Mouse (Mus musculus): ENCODE results near the gene Dclre1a. TPM values are rescaled to one million over a fixed set of nuclear protein-coding genes. Genes with fewer than 3 reads are reported as not detected.

The Dclre1a gene
- total RNA-seq, 4 experiments from 2014 or later, result 5.3 to 9.8 (median 7.7) TPM

DNA sequence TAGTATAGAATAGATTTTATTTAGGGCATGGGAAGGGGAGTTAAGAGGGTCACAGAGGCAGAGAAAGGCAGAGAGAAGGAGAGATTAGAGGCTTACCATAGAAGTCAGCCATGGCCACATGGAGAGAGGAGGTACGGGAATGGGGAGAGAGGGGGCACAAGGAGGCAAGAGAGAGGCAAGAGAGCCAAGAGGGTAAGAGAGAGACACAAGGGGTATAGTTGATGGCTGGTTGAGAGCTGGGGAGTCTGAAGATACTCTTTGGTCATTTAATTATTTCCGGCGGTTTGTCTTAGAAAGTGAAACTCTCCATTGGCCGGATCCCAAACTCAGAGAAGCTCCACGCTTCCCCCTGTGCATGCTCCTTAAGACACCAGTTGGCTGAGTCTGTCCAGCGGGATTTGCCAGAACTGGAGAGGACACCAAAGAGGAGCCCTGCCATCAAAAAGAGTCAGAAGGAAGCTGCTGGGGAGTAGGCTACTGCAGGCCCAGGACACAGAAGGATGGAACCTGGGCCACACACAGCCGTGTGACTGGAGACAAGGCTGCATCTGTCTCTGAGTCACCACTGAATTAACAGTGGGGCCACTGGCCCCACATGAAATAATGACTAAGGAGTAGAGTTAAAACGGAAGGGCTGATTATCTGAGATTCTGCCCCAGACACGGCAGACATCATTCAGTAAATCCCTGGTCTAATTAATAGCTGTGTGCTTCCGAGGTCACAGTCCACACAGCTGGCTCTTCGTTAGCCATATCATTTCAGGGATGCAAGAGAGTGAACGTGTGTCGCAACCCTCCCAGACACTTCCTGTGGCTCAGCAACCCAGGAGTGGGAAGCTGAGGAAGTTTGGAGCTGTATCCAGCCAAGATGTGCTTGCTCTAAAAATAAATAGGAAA lies 62.4 kb downstream of the Dclre1a start:
- no peak for DNase-seq (ENCODE audit: low spot score in 2 of 2)

GRCm38 (mm10) chr19:56484630-56485375 lies 63.2 kb downstream of the Dclre1a start:
- DNase-seq (ENCODE audit: low spot score in 2 of 2), result no peak

Other genes starting within 250 kb of the Dclre1a start
- gene Nrap, start 158.2 kb downstream of the Dclre1a start, total RNA-seq (2022), result under 1 TPM; 0.12 to 0.25 (median 0.23) TPM
- gene Casp7, start 151.1 kb downstream of the Dclre1a start, total RNA-seq (2022), result 1 to 10 TPM; 2.0 to 5.0 (median 3.6) TPM
- under 1 TPM; 0.18 to 0.50 (median 0.28) TPM for gene Plekhs1, start 86.6 kb downstream of the Dclre1a start, total RNA-seq (2022)
- gene Nhlrc2, start within 50 bp of the Dclre1a start, total RNA-seq (2022), result 10 to 100 TPM; 13.8 to 16.1 (median 14.3) TPM
- gene Adrb1, start 174.0 kb upstream of the Dclre1a start, total RNA-seq (2022), result 10 to 100 TPM; 19.9 to 22.8 (median 20.3) TPM

All from layer of hippocampus, adult 8-10 months (tissue).